Mouse (Mus musculus) stomach, embryonic 15.5 days (tissue): ENCODE data around the gene Ccdc88b. TPM values are rescaled to one million over a fixed set of nuclear protein-coding genes. Genes with fewer than 3 reads are reported as not detected.
A peak's percentile ranks its signal among the peaks of the same experiment; 100 is the strongest.

Experiments
- ATAC-seq: fragments of 200-750 bp; cut with Nextera tagmentation; 2 replicates; pipeline ENCODE4 v1.8.0; 2017; ENCODE audit warnings: low read depth, moderate number of reproducible peaks, moderate TSS enrichment; ENCODE audit not compliant: insufficient read depth, low FRiP score
- H3K27ac ChIP-seq: fragments of 300-500 bp; sonication (generic); 2 replicates; pipeline ENCODE4 v1.5.1; 2015; ENCODE audit warnings: mild to moderate bottlenecking, inconsistent platforms
- H3K27me3 ChIP-seq: fragments of 300-500 bp; sonication (generic); replicated peaks from 2 replicates; pipeline ENCODE4 v1.6.1; 2015; ENCODE audit warnings: inconsistent platforms
- H3K36me3 ChIP-seq: fragments of 300-500 bp; sonication (generic); 2 replicates; pipeline ENCODE4 v1.6.1; 2015; ENCODE audit warnings: inconsistent platforms
- H3K4me1 ChIP-seq: fragments of 300-500 bp; sonication (generic); 2 replicates; pipeline ENCODE4 v1.6.1; 2015; ENCODE audit warnings: inconsistent platforms
- H3K4me2 ChIP-seq: fragments of 300-500 bp; sonication (generic); 2 replicates; pipeline ENCODE4 v1.6.1; 2015; ENCODE audit warnings: mild to moderate bottlenecking, inconsistent platforms
- H3K4me3 ChIP-seq: fragments of 300-500 bp; sonication (generic); replicated peaks from 2 replicates; pipeline ENCODE4 v1.5.1; 2015; ENCODE audit warnings: inconsistent platforms
- H3K9ac ChIP-seq: fragments of 300-500 bp; sonication (generic); 2 replicates; pipeline ENCODE4 v1.6.1; 2015; ENCODE audit warnings: inconsistent platforms
- H3K9me3 ChIP-seq: fragments of 300-500 bp; sonication (generic); 2 replicates; pipeline ENCODE4 v1.6.1; 2016; ENCODE audit warnings: inconsistent platforms
- WGBS: fragments of 180-500 bp; shearing (Covaris S2); methylation state at CpG from one replicate; pipeline ENCODE4 v1.1.7; 2015; 5-methylcytosine and 5-hydroxymethylcytosine counted together
- polyA plus RNA-seq: library from polyadenylated mRNA; unstranded; fragments of >200 nt; fragmentation: Nextera tagmentation; extraction: Ambion mirVana; gene quantifications from 2 replicates; pipeline ENCODE4 v1.2.1, GENCODE M21; 2015

Ccdc88b gene
- polyA plus RNA-seq, 1 experiment from 2014 or later = 1.9 TPM

- Histone ChIP-seq H3K4me3 (no peak overlapping the region), H3K9ac (no peak overlapping the region), H3K27ac (no peak overlapping the region), H3K4me1 (peaks cover 13% of the 10 kb centered on the region; the same call in 1 of the 2 replicates), H3K27me3 (no peaks in the 10 kb centered on the region), H3K4me2 (no peak overlapping the region; the same call in 1 of the 2 replicates), H3K9me3 (no peaks in the 10 kb centered on the region), H3K36me3 (no peaks in the 10 kb centered on the region)
- ATAC-seq = no peak
- WGBS = 38% methylated on average over 12 of the region's 12 CpGs
Observed at GRCm38 (mm10) chr19:6856281-6857002, 1.6 kb downstream of the Ccdc88b start.

- peak overlapping the region; percentile 52 for H3K4me2 ChIP-seq
- H3K36me3 ChIP-seq = no peaks in the 10 kb centered on the region
- no peaks in the 10 kb centered on the region for H3K27me3 ChIP-seq
- no peak overlapping the region for H3K27ac ChIP-seq
- H3K4me3 ChIP-seq = peak overlapping the region; percentile 25
- H3K9me3 ChIP-seq = no peaks in the 10 kb centered on the region
- no peak overlapping the region for H3K9ac ChIP-seq
- peaks cover 13% of the 10 kb centered on the region; the same call in 1 of the 2 replicates for H3K4me1 ChIP-seq
- 9% methylated on average over 38 of the region's 38 CpGs for WGBS
- peak; percentile 61; the same call in 1 of the 2 replicates for ATAC-seq
Observed at GRCm38 (mm10) chr19:6855225-6856031, 2.6 kb downstream of the Ccdc88b start.

- H3K9me3 ChIP-seq = no peaks in the 10 kb centered on the region
- no peak overlapping the region for H3K9ac ChIP-seq
- no peak overlapping the region for H3K27ac ChIP-seq
- no peaks in the 10 kb centered on the region for H3K36me3 ChIP-seq
- H3K4me1 ChIP-seq = peaks cover 13% of the 10 kb centered on the region; the same call in 1 of the 2 replicates
- peak overlapping the region; percentile 52; the same call in 1 of the 2 replicates for H3K4me2 ChIP-seq
- no peak for ATAC-seq
- WGBS = 88% methylated on average over 12 of the region's 12 CpGs
- H3K4me3 ChIP-seq = 0 out of 2 replicates have a peak overlapping the region, but pooled peaks have one; percentile 25
- H3K27me3 ChIP-seq = 0 out of 2 replicates have a peak, but pooled peaks cover 3% of the 10 kb centered on the region
Observed at GRCm38 (mm10) chr19:6854658-6855057, 3.4 kb downstream of the Ccdc88b start.

- H3K9ac ChIP-seq = no peak overlapping the region
Observed at GRCm38 (mm10) chr19:6853903-6854302, 4.1 kb downstream of the Ccdc88b start.

GRCm38 (mm10) chr19:6852393-6853305 is 5.4 kb downstream of the Ccdc88b start:
- H3K4me1 ChIP-seq = peaks cover 21% of the 10 kb centered on the region
- no peak overlapping the region for H3K9ac ChIP-seq
- no peak overlapping the region for H3K4me2 ChIP-seq
- no peak for ATAC-seq
- H3K36me3 ChIP-seq = no peaks in the 10 kb centered on the region
- H3K4me3 ChIP-seq = no peak overlapping the region
- no peak overlapping the region for H3K27ac ChIP-seq
- H3K9me3 ChIP-seq = no peaks in the 10 kb centered on the region
- H3K27me3 ChIP-seq = peaks cover 22% of the 10 kb centered on the region
- 80% methylated on average over 21 of the region's 21 CpGs for WGBS

More at GRCm38 (mm10) chr19:6853903-6854302, 4.1 kb downstream of the Ccdc88b start:
- Histone ChIP-seq H3K27ac (no peak overlapping the region), H3K36me3 (no peaks in the 10 kb centered on the region), H3K9me3 (no peaks in the 10 kb centered on the region), H3K4me3 (no peak overlapping the region), H3K27me3 (peaks cover 10% of the 10 kb centered on the region), H3K4me1 (peaks cover 13% of the 10 kb centered on the region; the same call in 1 of the 2 replicates), H3K4me2 (no peak overlapping the region)
- ATAC-seq = no peak
- WGBS = 82% methylated on average over 8 of the region's 8 CpGs

GRCm38 (mm10) chr19:6851497-6851896 is 6.5 kb downstream of the Ccdc88b start:
- Histone ChIP-seq H3K4me2 (no peak overlapping the region), H3K4me1 (peaks cover 21% of the 10 kb centered on the region), H3K27me3 (peaks cover 33% of the 10 kb centered on the region), H3K27ac (no peak overlapping the region), H3K36me3 (no peaks in the 10 kb centered on the region), H3K9ac (no peak overlapping the region), H3K9me3 (no peaks in the 10 kb centered on the region), H3K4me3 (no peak overlapping the region)
- ATAC-seq = no peak
- 75% methylated on average over 3 of the region's 3 CpGs for WGBS

- no peak for ATAC-seq
- Histone ChIP-seq H3K4me1 (peaks cover 8% of the 10 kb centered on the region), H3K36me3 (no peaks in the 10 kb centered on the region), H3K27me3 (peaks cover 39% of the 10 kb centered on the region), H3K27ac (no peak overlapping the region), H3K4me2 (no peak overlapping the region), H3K4me3 (no peak overlapping the region), H3K9ac (no peak overlapping the region), H3K9me3 (no peaks in the 10 kb centered on the region)
- WGBS = 80% methylated on average over 23 of the region's 23 CpGs
Observed at GRCm38 (mm10) chr19:6849506-6850068, 8.4 kb downstream of the Ccdc88b start.

- no peaks in the 10 kb centered on the region for H3K36me3 ChIP-seq
- peaks cover 39% of the 10 kb centered on the region for H3K27me3 ChIP-seq
- WGBS = 7% methylated on average over 31 of the region's 31 CpGs
- no peak overlapping the region for H3K27ac ChIP-seq
- peaks cover 8% of the 10 kb centered on the region for H3K4me1 ChIP-seq
- ATAC-seq = no peak
- H3K9ac ChIP-seq = no peak overlapping the region
- peak overlapping the region; percentile 48 for H3K4me2 ChIP-seq
- H3K4me3 ChIP-seq = peak overlapping the region; percentile 14; the same call in 1 of the 2 replicates
- H3K9me3 ChIP-seq = no peaks in the 10 kb centered on the region
Observed at GRCm38 (mm10) chr19:6847841-6848517, 10.0 kb downstream of the Ccdc88b start.

- Histone ChIP-seq H3K4me3 (no peak overlapping the region), H3K27me3 (peaks cover 39% of the 10 kb centered on the region)
- WGBS = 80% methylated on average over 4 of the region's 4 CpGs
Observed at GRCm38 (mm10) chr19:6846050-6846449, 12.0 kb downstream of the Ccdc88b start.

GRCm38 (mm10) chr19:6842353-6842752 is 15.7 kb downstream of the Ccdc88b start:
- H3K9me3 ChIP-seq = no peaks in the 10 kb centered on the region
- no peak for ATAC-seq
- H3K27me3 ChIP-seq = peaks cover 15% of the 10 kb centered on the region
- 74% methylated on average over 1 of the region's 1 CpGs for WGBS
- no peak overlapping the region for H3K4me3 ChIP-seq
- peaks cover 7% of the 10 kb centered on the region; the same call in 1 of the 2 replicates for H3K36me3 ChIP-seq
- H3K27ac ChIP-seq = no peak overlapping the region
- H3K4me2 ChIP-seq = no peak overlapping the region
- no peak overlapping the region for H3K9ac ChIP-seq
- H3K4me1 ChIP-seq = peaks cover 15% of the 10 kb centered on the region

More at GRCm38 (mm10) chr19:6846050-6846449, 12.0 kb downstream of the Ccdc88b start:
- ATAC-seq = no peak
- H3K9ac ChIP-seq = no peak overlapping the region
- no peak overlapping the region for H3K4me2 ChIP-seq
- H3K36me3 ChIP-seq = no peaks in the 10 kb centered on the region
- no peaks in the 10 kb centered on the region for H3K9me3 ChIP-seq
- peaks cover 13% of the 10 kb centered on the region for H3K4me1 ChIP-seq
- no peak overlapping the region for H3K27ac ChIP-seq
